Mouse (Mus musculus): ENCODE measurements around the gene Prkg1. TPM values are rescaled to one million over a fixed set of nuclear protein-coding genes. Genes with fewer than 3 reads are reported as not detected.

Prkg1 gene
- polyA plus RNA-seq, 1 experiment from 2014 or later: 0.76 TPM

DNA sequence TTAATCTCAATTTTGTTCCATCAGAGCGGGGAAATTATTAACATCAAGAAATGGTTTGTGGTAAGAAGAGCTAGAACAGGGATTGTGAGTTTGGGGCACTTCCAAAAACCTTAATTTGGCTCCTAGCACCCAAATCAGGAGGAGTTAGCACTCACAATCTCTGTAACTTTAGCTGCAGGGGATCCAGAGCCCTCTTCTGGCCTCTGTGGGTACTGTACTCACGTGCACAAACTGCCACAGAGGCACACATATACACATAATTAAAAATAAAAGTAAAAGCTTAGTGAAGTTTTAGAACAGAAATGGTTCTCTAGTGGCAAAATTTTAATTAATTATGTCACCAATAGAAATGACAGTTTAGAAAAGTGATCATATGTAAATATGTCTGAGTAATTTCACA is 614.9 kb downstream of the Prkg1 start:
- Histone ChIP-seq H3K27me3 (no peaks in the 10 kb centered on the region), H3K4me3 (replicated peaks) (no peak overlapping the region), H3K36me3 (replicated peaks) (no peaks in the 10 kb centered on the region), H3K27ac (replicated peaks) (no peak overlapping the region), H3K4me1 (replicated peaks) (no peaks in the 10 kb centered on the region), H3K4me2 (no peak overlapping the region), H3K9me3 (replicated peaks) (no peaks in the 10 kb centered on the region), H3K9ac (no peak overlapping the region)
- ATAC-seq (ENCODE audit: insufficient read depth): no peak
- WGBS (ENCODE audit: insufficient replicate concordance): 71% methylated on average over 2 of the region's 2 CpGs

DNA sequence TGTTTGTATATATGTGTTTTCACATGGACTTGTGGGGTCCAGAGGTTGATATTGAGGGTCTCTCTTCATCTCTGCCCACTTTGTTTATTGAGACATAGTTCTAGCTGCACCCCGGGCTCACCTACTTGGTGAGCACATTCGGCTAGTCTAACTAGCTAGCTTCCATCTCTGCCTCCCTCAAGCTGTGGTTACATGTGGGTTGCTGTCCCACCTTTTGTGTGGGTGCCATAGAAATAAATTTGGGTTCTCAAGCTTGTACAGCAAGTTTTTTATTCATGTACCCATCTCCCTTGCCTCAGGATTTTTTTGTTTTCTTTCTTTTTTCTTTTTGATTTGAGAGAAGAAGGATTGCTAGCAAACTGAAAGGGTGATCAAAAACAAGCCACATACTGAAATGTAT is 617.4 kb downstream of the Prkg1 start:
- Histone ChIP-seq H3K4me1 (replicated peaks) (no peaks in the 10 kb centered on the region), H3K27me3 (no peaks in the 10 kb centered on the region), H3K9ac (no peak overlapping the region), H3K4me3 (replicated peaks) (no peak overlapping the region), H3K9me3 (replicated peaks) (no peaks in the 10 kb centered on the region), H3K27ac (replicated peaks) (no peak overlapping the region), H3K36me3 (replicated peaks) (no peaks in the 10 kb centered on the region), H3K4me2 (no peak overlapping the region)
- no peak for ATAC-seq (ENCODE audit: insufficient read depth)
- 65% methylated on average over 2 of the region's 2 CpGs for WGBS (ENCODE audit: insufficient replicate concordance)

- no peak for ATAC-seq (ENCODE audit: insufficient read depth)
- no peak overlapping the region for H3K4me3 ChIP-seq (replicated peaks)
- WGBS (ENCODE audit: insufficient replicate concordance): 72% methylated on average over 3 of the region's 3 CpGs
- H3K9me3 ChIP-seq (replicated peaks): no peaks in the 10 kb centered on the region
- H3K27ac ChIP-seq (replicated peaks): no peak overlapping the region
- no peaks in the 10 kb centered on the region for H3K27me3 ChIP-seq
- no peaks in the 10 kb centered on the region for H3K36me3 ChIP-seq (replicated peaks)
- H3K9ac ChIP-seq: no peak overlapping the region
- H3K4me1 ChIP-seq (replicated peaks): no peaks in the 10 kb centered on the region
- no peak overlapping the region for H3K4me2 ChIP-seq
Measured at GRCm38 (mm10) chr19:31146156-31146555, 618.7 kb downstream of the Prkg1 start.

DNA sequence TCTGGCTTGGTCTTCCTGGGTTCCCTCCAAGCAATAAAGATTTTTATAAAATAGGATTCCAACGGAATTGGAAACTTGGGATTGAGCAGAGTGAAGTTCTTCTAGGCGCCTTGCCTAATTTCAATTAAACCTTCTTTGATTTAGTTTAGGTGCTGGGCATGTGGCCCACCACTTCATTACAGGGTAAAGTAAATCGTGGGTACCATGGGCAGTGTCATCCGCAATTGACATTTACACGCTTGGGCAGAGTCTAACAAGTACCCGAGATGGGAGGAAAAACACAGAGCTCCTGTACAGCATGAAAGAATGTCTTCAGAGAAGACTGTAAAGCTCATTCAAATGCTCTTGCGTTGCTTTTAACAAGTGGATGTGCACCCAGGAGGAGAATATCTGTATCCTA is 622.9 kb downstream of the Prkg1 start:
- Histone ChIP-seq H3K27ac (replicated peaks) (no peak overlapping the region), H3K4me2 (no peak overlapping the region), H3K4me3 (replicated peaks) (no peak overlapping the region), H3K27me3 (no peaks in the 10 kb centered on the region), H3K4me1 (replicated peaks) (no peaks in the 10 kb centered on the region), H3K36me3 (replicated peaks) (no peaks in the 10 kb centered on the region), H3K9me3 (replicated peaks) (no peaks in the 10 kb centered on the region), H3K9ac (no peak overlapping the region)
- no peak for ATAC-seq (ENCODE audit: insufficient read depth)
- 67% methylated on average over 7 of the region's 7 CpGs for WGBS (ENCODE audit: insufficient replicate concordance)

DNA sequence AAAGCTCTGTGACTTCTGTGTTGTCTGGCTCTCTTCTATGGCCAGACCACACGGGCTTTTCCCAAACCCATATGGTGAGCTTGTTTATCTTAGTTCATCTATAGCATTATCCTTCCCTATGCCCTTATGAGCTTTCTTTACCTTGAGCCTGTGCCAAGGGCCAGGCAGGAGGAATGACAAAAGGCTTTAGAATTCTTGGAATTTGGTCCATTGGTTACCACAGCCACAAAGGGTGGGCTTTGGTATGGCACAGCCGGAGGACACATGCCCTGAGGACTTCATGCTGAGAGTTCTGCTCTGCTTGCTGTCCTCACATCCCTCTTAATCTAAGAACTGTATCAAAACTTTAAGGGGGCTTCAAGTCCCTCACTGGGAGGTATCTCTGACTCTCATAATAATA is 628.5 kb downstream of the Prkg1 start:
- 38% methylated on average over 2 of the region's 2 CpGs for WGBS (ENCODE audit: insufficient replicate concordance)
- Histone ChIP-seq H3K4me1 (replicated peaks) (no peaks in the 10 kb centered on the region), H3K9me3 (replicated peaks) (no peaks in the 10 kb centered on the region), H3K27me3 (no peaks in the 10 kb centered on the region), H3K4me3 (replicated peaks) (no peak overlapping the region), H3K4me2 (no peak overlapping the region), H3K9ac (no peak overlapping the region), H3K36me3 (replicated peaks) (no peaks in the 10 kb centered on the region), H3K27ac (replicated peaks) (no peak overlapping the region)
- ATAC-seq (ENCODE audit: insufficient read depth): no peak

GRCm38 (mm10) chr19:31132614-31133013 is 632.2 kb downstream of the Prkg1 start:
- no peak for ATAC-seq (ENCODE audit: insufficient read depth)
- no peaks in the 10 kb centered on the region for H3K9me3 ChIP-seq (replicated peaks)
- no peaks in the 10 kb centered on the region for H3K4me1 ChIP-seq (replicated peaks)
- H3K36me3 ChIP-seq (replicated peaks): no peaks in the 10 kb centered on the region
- WGBS (ENCODE audit: insufficient replicate concordance): 64% methylated on average over 8 of the region's 8 CpGs
- H3K27ac ChIP-seq (replicated peaks): no peak overlapping the region
- no peak overlapping the region for H3K9ac ChIP-seq
- H3K27me3 ChIP-seq: no peaks in the 10 kb centered on the region
- no peak overlapping the region for H3K4me2 ChIP-seq
- no peak overlapping the region for H3K4me3 ChIP-seq (replicated peaks)

DNA sequence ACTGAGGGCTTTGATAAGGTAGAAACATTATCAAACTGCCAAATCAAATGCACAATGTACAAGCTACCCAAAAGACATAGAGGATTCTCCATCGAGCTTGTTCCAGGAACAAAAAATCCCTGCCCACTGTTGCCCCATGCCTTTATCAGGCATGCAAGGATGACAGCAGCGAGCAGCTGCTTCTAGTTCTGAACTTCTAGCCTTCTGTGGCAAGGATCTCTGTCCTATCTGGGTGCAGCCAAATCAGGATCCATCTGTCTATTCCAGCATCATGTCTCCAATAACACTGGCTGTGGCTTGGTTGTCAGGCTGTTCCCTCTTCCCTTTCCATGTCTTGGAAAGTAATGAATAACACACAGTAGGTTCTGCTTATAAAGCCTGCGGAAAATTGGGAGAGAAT is 640.2 kb downstream of the Prkg1 start:
- Histone ChIP-seq H3K4me1 (replicated peaks) (no peaks in the 10 kb centered on the region), H3K4me3 (replicated peaks) (no peak overlapping the region), H3K36me3 (replicated peaks) (no peaks in the 10 kb centered on the region), H3K4me2 (no peak overlapping the region), H3K9me3 (replicated peaks) (no peaks in the 10 kb centered on the region), H3K9ac (no peak overlapping the region), H3K27me3 (no peaks in the 10 kb centered on the region), H3K27ac (replicated peaks) (no peak overlapping the region)
- ATAC-seq (ENCODE audit: insufficient read depth): no peak
- WGBS (ENCODE audit: insufficient replicate concordance): 61% methylated on average over 3 of the region's 3 CpGs

DNA sequence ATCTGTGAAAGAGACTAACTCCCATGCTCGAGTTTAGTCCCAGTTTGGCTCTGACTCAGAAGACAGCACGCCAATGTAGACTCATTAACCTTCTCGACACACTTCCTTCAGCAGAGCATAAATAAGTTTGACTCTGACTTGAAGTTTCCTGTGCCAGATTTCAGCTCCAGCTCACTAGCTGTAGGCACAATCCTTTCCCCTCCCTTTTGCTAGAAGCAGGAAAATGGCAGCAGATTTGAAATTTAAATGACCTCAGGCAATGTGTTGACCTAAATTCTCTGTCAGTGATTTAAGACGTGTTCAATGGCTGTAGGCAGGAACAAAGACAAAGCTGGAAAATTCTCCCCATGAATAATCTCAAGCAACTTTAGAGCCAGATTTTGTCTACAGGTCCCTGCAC is 650.1 kb downstream of the Prkg1 start:
- 31% methylated on average over 4 of the region's 4 CpGs for WGBS (ENCODE audit: insufficient replicate concordance)

DNA sequence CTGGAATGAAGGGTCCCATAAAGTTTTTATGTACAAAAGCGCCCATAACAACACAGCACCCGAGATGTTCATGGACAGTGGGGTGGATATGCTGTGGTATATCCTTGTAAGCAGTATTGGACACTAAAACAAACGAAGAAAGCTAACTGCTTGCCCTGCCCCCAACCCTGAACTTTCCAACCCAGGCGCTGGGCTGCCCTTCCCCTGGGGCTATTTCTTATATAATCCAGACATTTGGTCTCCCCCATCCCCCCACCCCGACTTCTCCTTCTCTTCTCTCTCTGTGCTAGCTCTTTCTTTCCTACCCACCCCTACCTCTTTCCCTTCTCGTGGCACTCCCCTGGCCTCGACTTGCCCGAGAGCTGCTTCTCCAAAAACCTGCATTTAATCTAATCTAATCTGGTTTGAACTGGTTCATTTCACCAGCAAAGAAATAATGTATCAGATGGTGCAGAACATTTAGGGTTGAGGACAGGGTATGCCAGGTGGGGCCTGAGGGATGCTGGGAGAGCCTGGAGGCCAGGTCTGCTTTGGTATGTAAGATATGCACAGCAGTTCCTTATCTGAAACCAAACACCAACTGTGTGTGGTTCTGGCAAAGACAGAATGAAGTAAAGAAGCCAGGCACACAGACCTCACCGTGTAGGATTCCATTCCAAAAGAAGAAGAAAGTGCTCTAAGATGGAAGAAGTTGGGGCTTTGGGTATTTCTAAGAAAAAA is 657.8 kb downstream of the Prkg1 start:
- 26% methylated on average over 9 of the region's 9 CpGs for WGBS (ENCODE audit: insufficient replicate concordance)
- peak; percentile 86 for ATAC-seq (ENCODE audit: insufficient read depth)
- Histone ChIP-seq H3K36me3 (replicated peaks) (no peaks in the 10 kb centered on the region), H3K9me3 (replicated peaks) (no peaks in the 10 kb centered on the region), H3K4me1 (replicated peaks) (peaks cover 15% of the 10 kb centered on the region), H3K4me2 (0 out of 2 replicates have a peak overlapping the region, but pooled peaks have one; percentile 3), H3K9ac (no peak overlapping the region), H3K27ac (replicated peaks) (no peak overlapping the region), H3K27me3 (no peaks in the 10 kb centered on the region), H3K4me3 (replicated peaks) (no peak overlapping the region)

More for the DNA sequence above, 650.1 kb downstream of the Prkg1 start:
- no peak for ATAC-seq (ENCODE audit: insufficient read depth)
- H3K4me3 ChIP-seq (replicated peaks): no peak overlapping the region
- H3K27ac ChIP-seq (replicated peaks): no peak overlapping the region
- no peaks in the 10 kb centered on the region for H3K4me1 ChIP-seq (replicated peaks)
- no peaks in the 10 kb centered on the region for H3K36me3 ChIP-seq (replicated peaks)
- no peaks in the 10 kb centered on the region for H3K27me3 ChIP-seq
- H3K9me3 ChIP-seq (replicated peaks): no peaks in the 10 kb centered on the region
- H3K4me2 ChIP-seq: no peak overlapping the region
- no peak overlapping the region for H3K9ac ChIP-seq

DNA sequence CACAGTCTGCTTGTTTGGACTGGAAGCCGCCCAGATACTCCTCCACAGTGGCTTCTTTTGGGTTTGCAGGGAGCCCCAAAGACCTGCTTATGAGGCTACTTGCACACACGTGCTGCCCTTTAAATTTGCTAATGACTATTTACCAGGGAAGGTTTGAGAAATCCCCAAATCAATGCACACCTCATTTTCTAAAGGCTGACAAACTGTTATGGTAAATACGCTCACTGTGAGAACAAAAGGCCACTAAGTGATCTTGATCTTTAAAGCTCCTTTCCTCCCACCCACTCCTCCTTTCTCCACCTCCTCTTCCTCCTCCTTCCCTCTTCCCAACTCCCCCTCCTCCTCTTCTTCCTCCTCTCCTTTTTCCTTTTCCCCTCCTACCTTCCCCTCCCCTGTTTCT is 658.8 kb downstream of the Prkg1 start:
- H3K4me3 ChIP-seq (replicated peaks): no peak overlapping the region
- no peak overlapping the region for H3K4me2 ChIP-seq
- no peaks in the 10 kb centered on the region for H3K36me3 ChIP-seq (replicated peaks)
- no peaks in the 10 kb centered on the region for H3K27me3 ChIP-seq
- peaks cover 15% of the 10 kb centered on the region for H3K4me1 ChIP-seq (replicated peaks)
- H3K27ac ChIP-seq (replicated peaks): no peak overlapping the region
- H3K9me3 ChIP-seq (replicated peaks): no peaks in the 10 kb centered on the region
- ATAC-seq (ENCODE audit: insufficient read depth): no peak
- H3K9ac ChIP-seq: no peak overlapping the region
- 56% methylated on average over 3 of the region's 3 CpGs for WGBS (ENCODE audit: insufficient replicate concordance)

DNA sequence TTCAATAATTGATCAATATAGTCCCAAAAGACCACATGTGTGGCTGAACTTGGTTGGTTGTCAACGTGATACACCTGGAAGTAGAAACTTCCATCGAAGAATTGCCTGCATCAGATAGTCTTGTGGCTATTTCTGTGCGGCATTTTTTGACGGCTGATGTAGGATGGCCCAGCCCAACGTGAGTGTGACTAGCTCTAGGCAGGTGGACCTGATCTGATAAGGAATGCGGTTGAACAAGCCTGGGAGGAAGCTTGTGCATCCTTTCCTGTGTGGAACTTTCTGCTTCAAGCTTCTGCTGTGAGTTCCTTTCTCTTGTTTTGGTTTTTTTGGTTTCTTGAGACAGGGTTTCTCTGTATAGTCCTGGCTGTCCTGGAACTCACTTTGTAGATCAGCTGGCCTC is 660.1 kb downstream of the Prkg1 start:
- no peak overlapping the region for H3K27ac ChIP-seq (replicated peaks)
- no peaks in the 10 kb centered on the region for H3K36me3 ChIP-seq (replicated peaks)
- H3K4me3 ChIP-seq (replicated peaks): no peak overlapping the region
- WGBS (ENCODE audit: insufficient replicate concordance): 25% methylated on average over 6 of the region's 6 CpGs
- H3K4me2 ChIP-seq: no peak overlapping the region
- no peak overlapping the region for H3K9ac ChIP-seq
- peaks cover 15% of the 10 kb centered on the region for H3K4me1 ChIP-seq (replicated peaks)
- H3K9me3 ChIP-seq (replicated peaks): no peaks in the 10 kb centered on the region
- no peaks in the 10 kb centered on the region for H3K27me3 ChIP-seq
- no peak for ATAC-seq (ENCODE audit: insufficient read depth)

GRCm38 (mm10) chr19:31099369-31099768 is 665.5 kb downstream of the Prkg1 start:
- no peak overlapping the region for H3K4me3 ChIP-seq (replicated peaks)
- ATAC-seq (ENCODE audit: insufficient read depth): no peak
- H3K36me3 ChIP-seq (replicated peaks): no peaks in the 10 kb centered on the region
- no peak overlapping the region for H3K4me2 ChIP-seq
- no peaks in the 10 kb centered on the region for H3K9me3 ChIP-seq (replicated peaks)
- peaks cover 18% of the 10 kb centered on the region for H3K4me1 ChIP-seq (replicated peaks)
- 27% methylated on average over 3 of the region's 3 CpGs for WGBS (ENCODE audit: insufficient replicate concordance)
- H3K27me3 ChIP-seq: no peaks in the 10 kb centered on the region
- 0 out of 2 replicates have a peak overlapping the region, but pooled peaks have one; percentile 24 for H3K27ac ChIP-seq (replicated peaks)
- no peak overlapping the region for H3K9ac ChIP-seq

All from liver, embryonic 15.5 days (tissue).